Mouse (Mus musculus): ENCODE data around the gene Wdr89. TPM values are rescaled to one million over a fixed set of nuclear protein-coding genes. Genes with fewer than 3 reads are reported as not detected.
"Not testable (repeated sequence)": the region's sequence is repeated elsewhere in the genome, so short reads cannot be mapped to it uniquely, and the experiment has no call there.

Wdr89 gene
- total RNA-seq (2014; rRNA removed), result 3.3 and 3.5 TPM in 2 replicates
- 2.9 and 3.5 TPM in 2 replicates for polyA plus RNA-seq (2015; fragmentation: Nextera tagmentation; extraction: Ambion mirVana)

- peak within 1 kb of the TSS; percentile 58 for H3K4me3 ChIP-seq (ENCODE audit: low read depth, low read length)
- H3K36me3 ChIP-seq (ENCODE audit: insufficient read depth, low read length), result no peaks in the 10 kb centered on the region
- H3K27me3 ChIP-seq (ENCODE audit: insufficient read depth, low read length), result no peaks in the 10 kb centered on the region
- peak within 1 kb of the TSS; percentile 85 for H3K4me2 ChIP-seq (ENCODE audit: low read depth, low read length, poor library complexity, severe bottlenecking)
- H3K9me3 ChIP-seq (ENCODE audit: low read length), result no peaks in the 10 kb centered on the region
- peaks cover 8% of the 10 kb centered on the region; the same call in 1 of the 2 replicates for H3K4me1 ChIP-seq (ENCODE audit: insufficient read depth, low read length)
- peak within 1 kb of the TSS; percentile 65 for H3K9ac ChIP-seq (replicated peaks; ENCODE audit: low read length, poor library complexity, severe bottlenecking)
- peak; percentile 61 for TF ChIP-seq CTCF (IDR thresholded peaks at IDR 0.05)
- ATAC-seq (ENCODE audit: low FRiP score), result peak; percentile 99
- WGBS, result under 1% methylated on average over 55 of the region's 55 CpGs
- DNase-seq (ENCODE audit: low spot score), result peak; percentile 100
- H3K27ac ChIP-seq (ENCODE audit: low read depth, low read length), result peak within 1 kb of the TSS; percentile 77
These were observed at the start of gene Wdr89 for GRCm38 (mm10) chr12:75669258-75670106. Wdr89 (minus strand) TSS chr12:75669537.

- Histone ChIP-seq H3K27ac (ENCODE audit: low read depth, low read length) (no peak overlapping the region), H3K9ac (replicated peaks; ENCODE audit: low read length, poor library complexity, severe bottlenecking) (no peak overlapping the region), H3K4me3 (ENCODE audit: low read depth, low read length) (no peak overlapping the region), H3K4me1 (ENCODE audit: insufficient read depth, low read length) (no peaks in the 10 kb centered on the region), H3K27me3 (ENCODE audit: insufficient read depth, low read length) (no peaks in the 10 kb centered on the region), H3K9me3 (ENCODE audit: low read length) (no peaks in the 10 kb centered on the region), H3K36me3 (ENCODE audit: insufficient read depth, low read length) (0 out of 2 replicates have a peak, but pooled peaks cover 8% of the 10 kb centered on the region), H3K4me2 (ENCODE audit: low read depth, low read length, poor library complexity, severe bottlenecking) (no peak overlapping the region)
- 93% methylated on average over 9 of the region's 9 CpGs for WGBS
- DNase-seq (ENCODE audit: low spot score) (no peak), ATAC-seq (ENCODE audit: low FRiP score) (no peak)
- TF ChIP-seq CTCF (IDR thresholded peaks at IDR 0.05), result no peak
These were observed 44.3 kb upstream of the Wdr89 start for GRCm38 (mm10) chr12:75713596-75713995.

GRCm38 (mm10) chr12:75712905-75713304 lies 43.6 kb upstream of the Wdr89 start:
- H3K9me3 ChIP-seq (ENCODE audit: low read length); H3K4me3 ChIP-seq (ENCODE audit: low read depth, low read length); H3K4me2 ChIP-seq (ENCODE audit: low read depth, low read length, poor library complexity, severe bottlenecking); H3K9ac ChIP-seq (replicated peaks; ENCODE audit: low read length, poor library complexity, severe bottlenecking); ATAC-seq (ENCODE audit: low FRiP score); H3K27me3 ChIP-seq (ENCODE audit: insufficient read depth, low read length); DNase-seq (ENCODE audit: low spot score); H3K36me3 ChIP-seq (ENCODE audit: insufficient read depth, low read length); H3K4me1 ChIP-seq (ENCODE audit: insufficient read depth, low read length); H3K27ac ChIP-seq (ENCODE audit: low read depth, low read length): not testable (repeated sequence)
- WGBS, result 93% methylated on average over 7 of the region's 7 CpGs

GRCm38 (mm10) chr12:75710596-75711376 lies 41.4 kb upstream of the Wdr89 start:
- H3K27me3 ChIP-seq (ENCODE audit: insufficient read depth, low read length), result no peaks in the 10 kb centered on the region

GRCm38 (mm10) chr12:75709506-75709905 lies 40.2 kb upstream of the Wdr89 start:
- H3K4me2 ChIP-seq (ENCODE audit: low read depth, low read length, poor library complexity, severe bottlenecking), result no peak overlapping the region
- no peak overlapping the region for H3K4me3 ChIP-seq (ENCODE audit: low read depth, low read length)
- ATAC-seq (ENCODE audit: low FRiP score) (no peak), DNase-seq (ENCODE audit: low spot score) (no peak)
- H3K27ac ChIP-seq (ENCODE audit: low read depth, low read length), result no peak overlapping the region
- no peaks in the 10 kb centered on the region for H3K36me3 ChIP-seq (ENCODE audit: insufficient read depth, low read length)
- TF ChIP-seq CTCF (IDR thresholded peaks at IDR 0.05), result no peak
- H3K4me1 ChIP-seq (ENCODE audit: insufficient read depth, low read length), result no peaks in the 10 kb centered on the region
- H3K9ac ChIP-seq (replicated peaks; ENCODE audit: low read length, poor library complexity, severe bottlenecking), result no peak overlapping the region
- no peaks in the 10 kb centered on the region for H3K9me3 ChIP-seq (ENCODE audit: low read length)
- 90% methylated on average over 2 of the region's 2 CpGs for WGBS
- H3K27me3 ChIP-seq (ENCODE audit: insufficient read depth, low read length), result no peaks in the 10 kb centered on the region

More at GRCm38 (mm10) chr12:75710596-75711376, 41.4 kb upstream of the Wdr89 start:
- no peak overlapping the region for H3K27ac ChIP-seq (ENCODE audit: low read depth, low read length)
- H3K9ac ChIP-seq (replicated peaks; ENCODE audit: low read length, poor library complexity, severe bottlenecking), result no peak overlapping the region
- no peaks in the 10 kb centered on the region for H3K4me1 ChIP-seq (ENCODE audit: insufficient read depth, low read length)
- H3K4me3 ChIP-seq (ENCODE audit: low read depth, low read length), result no peak overlapping the region
- DNase-seq (ENCODE audit: low spot score), result no peak
- no peak for ATAC-seq (ENCODE audit: low FRiP score)
- H3K36me3 ChIP-seq (ENCODE audit: insufficient read depth, low read length), result 0 out of 2 replicates have a peak, but pooled peaks cover 2% of the 10 kb centered on the region
- no peaks in the 10 kb centered on the region for H3K9me3 ChIP-seq (ENCODE audit: low read length)
- no peak for TF ChIP-seq CTCF (IDR thresholded peaks at IDR 0.05)
- 91% methylated on average over 9 of the region's 9 CpGs for WGBS
- H3K4me2 ChIP-seq (ENCODE audit: low read depth, low read length, poor library complexity, severe bottlenecking), result no peak overlapping the region
